Mouse (Mus musculus): Measurements from ENCODE around the gene Timm17b. TPM values are rescaled to one million over a fixed set of nuclear protein-coding genes. Genes with fewer than 3 reads are reported as not detected.

Timm17b gene
- polyA plus RNA-seq (2014; fragmentation: Nextera tagmentation; extraction: Ambion mirVana), result 135 and 152 TPM in 2 replicates

DNA sequence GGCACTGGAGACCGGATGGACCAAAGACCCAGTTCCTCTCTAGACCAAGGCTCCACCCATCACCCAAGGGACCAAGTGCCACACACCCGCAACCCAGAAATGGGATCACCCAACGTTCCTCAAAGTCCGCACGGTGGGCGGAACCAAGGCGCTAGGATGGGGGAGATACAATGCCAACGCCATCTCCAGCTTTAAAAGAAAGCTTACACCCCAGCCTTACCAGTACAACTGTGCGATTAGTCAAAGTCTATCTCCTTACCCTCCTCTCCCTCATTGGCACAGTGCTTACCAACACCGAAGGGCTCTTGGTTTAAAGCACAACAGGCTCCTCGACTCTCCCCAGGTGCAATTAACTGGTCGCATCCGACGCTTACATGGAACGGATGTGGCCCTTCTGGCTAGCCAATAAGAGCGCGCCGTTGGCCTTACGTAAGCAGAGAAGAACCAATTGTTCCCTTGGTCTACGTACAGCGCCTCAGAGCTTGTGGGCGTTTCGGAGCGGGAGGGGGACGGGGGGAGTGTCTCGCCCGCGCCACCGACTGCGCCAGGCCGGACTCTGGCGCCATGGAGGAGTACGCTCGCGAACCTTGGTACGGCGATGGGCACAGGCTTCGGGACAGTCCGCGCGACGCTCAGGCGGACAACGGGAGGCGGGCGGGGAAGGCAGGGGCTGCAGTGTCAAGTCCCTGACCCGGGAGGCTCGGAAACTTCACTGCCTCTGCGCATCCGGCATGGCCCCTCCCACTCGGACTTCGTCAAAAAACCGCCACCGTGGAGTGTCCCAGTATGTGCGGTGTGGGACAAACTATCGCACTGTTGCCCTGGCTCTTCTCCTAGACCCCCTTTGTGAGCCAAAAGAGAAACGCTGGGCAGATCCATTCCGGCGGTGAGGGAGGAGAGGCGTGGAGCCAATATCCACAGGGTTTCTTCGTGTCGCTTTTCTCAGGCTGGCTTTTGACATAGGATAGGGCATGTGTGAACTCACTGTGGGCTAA, at the start of gene Timm17b, which contains the start of gene Pqbp1:
Gene Timm17b (plus strand): TSS at position 478 of the 995 bp plus-strand sequence.
Gene Pqbp1 (minus strand): TSS at position 390 of the 995 bp plus-strand sequence.
- H3K27me3 ChIP-seq (ENCODE audit: control insufficient read depth, insufficient read depth, low read length), result no peaks in the 10 kb centered on the region
- 12% methylated on average over 62 of the region's 62 CpGs for WGBS (ENCODE audit: insufficient replicate concordance)
- no peaks in the 10 kb centered on the region for H3K4me1 ChIP-seq (ENCODE audit: control insufficient read depth, insufficient read depth, low read length)
- ATAC-seq (replicated peaks; ENCODE audit: insufficient number of reproducible peaks, low FRiP score, low TSS enrichment), result peak; percentile 97
- H3K27ac ChIP-seq (ENCODE audit: low read depth, low read length), result peak within 1 kb of the TSS; percentile 74; the same call in 1 of the 2 replicates
- peak within 1 kb of the TSS; percentile 74 for H3K9ac ChIP-seq (ENCODE audit: low read depth, low read length)
- peak within 1 kb of the TSS; percentile 69 for H3K4me2 ChIP-seq
- H3K36me3 ChIP-seq (ENCODE audit: control insufficient read depth, insufficient read depth, low read length), result no peaks in the 10 kb centered on the region
- no peaks in the 10 kb centered on the region for H3K9me3 ChIP-seq (replicated peaks; ENCODE audit: control insufficient read depth, low read length)
- peak within 1 kb of the TSS; percentile 59 for H3K4me3 ChIP-seq (ENCODE audit: low read depth, low read length)

DNA sequence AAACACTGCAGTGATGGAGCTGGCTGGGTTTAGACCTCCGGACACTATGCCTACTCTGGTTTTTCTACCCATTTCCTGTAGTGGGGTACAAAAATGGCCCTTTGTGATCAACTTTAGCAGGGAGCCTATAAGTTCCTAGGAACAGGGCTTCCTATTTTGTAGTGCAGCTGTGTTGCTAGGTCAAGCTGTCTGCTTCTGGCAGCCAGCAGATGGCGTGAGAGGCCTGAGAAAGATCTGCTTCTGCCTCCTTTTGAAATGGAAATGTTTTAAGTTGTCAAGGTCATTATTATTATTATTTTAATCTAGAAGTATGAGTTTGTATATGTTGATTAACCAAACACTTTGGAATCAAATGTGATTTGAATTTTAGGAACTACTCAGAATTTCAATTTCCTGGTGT, 44.6 kb upstream of the Timm17b start:
- Histone ChIP-seq H3K36me3 (ENCODE audit: control insufficient read depth, insufficient read depth, low read length) (no peaks in the 10 kb centered on the region), H3K4me2 (no peak overlapping the region), H3K27me3 (ENCODE audit: control insufficient read depth, insufficient read depth, low read length) (no peaks in the 10 kb centered on the region), H3K4me1 (ENCODE audit: control insufficient read depth, insufficient read depth, low read length) (no peaks in the 10 kb centered on the region), H3K27ac (ENCODE audit: low read depth, low read length) (no peak overlapping the region), H3K9ac (ENCODE audit: low read depth, low read length) (no peak overlapping the region), H3K9me3 (replicated peaks; ENCODE audit: control insufficient read depth, low read length) (no peaks in the 10 kb centered on the region), H3K4me3 (ENCODE audit: low read depth, low read length) (no peak overlapping the region)
- WGBS (ENCODE audit: insufficient replicate concordance), result 26% methylated on average over 2 of the region's 2 CpGs
- no peak for ATAC-seq (replicated peaks; ENCODE audit: insufficient number of reproducible peaks, low FRiP score, low TSS enrichment)

DNA sequence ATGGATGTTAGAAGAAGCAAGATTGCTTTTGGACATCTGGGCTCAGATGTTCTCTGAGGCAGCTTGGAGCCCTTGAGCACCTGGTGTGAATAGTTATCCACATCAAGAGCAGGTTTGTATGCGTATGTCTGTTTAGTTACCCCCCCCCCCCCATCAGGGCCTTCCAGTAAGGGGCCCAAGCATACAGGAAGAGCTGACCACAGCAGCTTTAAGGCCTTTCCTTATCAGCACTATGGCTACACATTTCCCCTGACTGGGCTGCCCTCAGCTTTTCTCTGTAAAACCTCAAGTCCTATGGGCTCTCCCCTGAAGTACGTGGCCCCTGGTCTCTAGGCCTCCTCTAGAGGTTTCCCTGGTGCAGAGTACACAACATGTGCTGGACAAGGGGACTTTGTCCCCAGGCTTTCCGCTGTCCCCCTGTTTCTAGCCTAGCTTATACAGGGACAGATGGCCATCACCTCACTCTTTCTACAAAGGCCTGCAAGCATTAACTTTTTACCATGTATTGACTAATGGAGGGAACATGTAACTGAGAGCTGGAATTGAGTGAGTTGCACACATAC, 39.9 kb upstream of the Timm17b start:
- 69% methylated on average over 3 of the region's 3 CpGs for WGBS (ENCODE audit: insufficient replicate concordance)
- H3K27ac ChIP-seq (ENCODE audit: low read depth, low read length), result no peak overlapping the region
- H3K4me2 ChIP-seq, result no peak overlapping the region
- no peaks in the 10 kb centered on the region for H3K36me3 ChIP-seq (ENCODE audit: control insufficient read depth, insufficient read depth, low read length)
- H3K4me3 ChIP-seq (ENCODE audit: low read depth, low read length), result no peak overlapping the region
- no peaks in the 10 kb centered on the region for H3K27me3 ChIP-seq (ENCODE audit: control insufficient read depth, insufficient read depth, low read length)
- H3K9ac ChIP-seq (ENCODE audit: low read depth, low read length), result no peak overlapping the region
- no peaks in the 10 kb centered on the region for H3K4me1 ChIP-seq (ENCODE audit: control insufficient read depth, insufficient read depth, low read length)
- ATAC-seq (replicated peaks; ENCODE audit: insufficient number of reproducible peaks, low FRiP score, low TSS enrichment), result no peak
- H3K9me3 ChIP-seq (replicated peaks; ENCODE audit: control insufficient read depth, low read length), result no peaks in the 10 kb centered on the region

DNA sequence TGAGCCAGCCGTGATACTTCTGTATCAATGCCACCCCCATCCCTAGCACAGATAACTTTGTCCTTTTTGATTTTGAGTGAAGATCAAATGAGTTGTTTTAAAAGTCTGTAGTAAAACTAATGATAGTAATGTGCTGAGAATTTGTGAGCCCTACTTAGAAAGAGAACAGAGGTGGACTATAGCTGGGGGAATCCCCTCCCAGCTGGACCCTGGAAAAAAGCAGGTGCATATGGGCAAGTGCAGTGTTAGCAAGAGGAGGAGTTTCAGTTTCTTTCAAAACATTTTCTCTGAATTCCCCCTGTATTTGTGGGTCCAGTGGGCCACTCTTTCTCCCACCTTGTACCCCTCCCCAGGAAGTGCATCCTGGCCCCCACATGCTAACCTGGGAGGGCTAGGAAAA, 36.0 kb upstream of the Timm17b start:
- Histone ChIP-seq H3K4me3 (ENCODE audit: low read depth, low read length) (no peak overlapping the region), H3K4me2 (no peak overlapping the region), H3K36me3 (ENCODE audit: control insufficient read depth, insufficient read depth, low read length) (no peaks in the 10 kb centered on the region), H3K9me3 (replicated peaks; ENCODE audit: control insufficient read depth, low read length) (no peaks in the 10 kb centered on the region), H3K9ac (ENCODE audit: low read depth, low read length) (no peak overlapping the region), H3K27me3 (ENCODE audit: control insufficient read depth, insufficient read depth, low read length) (no peaks in the 10 kb centered on the region), H3K4me1 (ENCODE audit: control insufficient read depth, insufficient read depth, low read length) (0 out of 2 replicates have a peak, but pooled peaks cover 2% of the 10 kb centered on the region), H3K27ac (ENCODE audit: low read depth, low read length) (no peak overlapping the region)
- no peak for ATAC-seq (replicated peaks; ENCODE audit: insufficient number of reproducible peaks, low FRiP score, low TSS enrichment)
- 93% methylated on average over 1 of the region's 1 CpGs for WGBS (ENCODE audit: insufficient replicate concordance)

DNA sequence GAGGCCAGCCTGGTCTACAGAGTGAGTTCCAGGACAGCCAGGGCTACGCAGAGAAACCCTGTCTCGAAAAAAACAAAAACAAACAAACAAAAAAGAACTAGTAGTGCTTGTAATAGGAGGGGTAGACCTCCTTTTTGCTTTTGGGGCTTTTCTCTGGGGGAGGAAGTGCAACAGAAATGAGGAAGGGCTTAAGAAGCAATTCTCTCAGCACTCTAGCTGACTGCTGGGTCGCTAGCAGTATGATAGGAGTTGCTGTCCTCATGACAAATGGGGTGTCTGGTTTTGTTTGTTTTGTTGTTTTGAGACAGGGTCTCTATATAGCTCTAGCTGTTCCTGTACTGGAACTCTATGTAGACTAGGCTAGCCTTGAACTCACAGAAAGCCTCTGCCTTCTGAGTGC, 34.6 kb upstream of the Timm17b start:
- H3K9ac ChIP-seq (ENCODE audit: low read depth, low read length), result no peak overlapping the region
- H3K9me3 ChIP-seq (replicated peaks; ENCODE audit: control insufficient read depth, low read length), result no peaks in the 10 kb centered on the region
- H3K4me1 ChIP-seq (ENCODE audit: control insufficient read depth, insufficient read depth, low read length), result 0 out of 2 replicates have a peak, but pooled peaks cover 2% of the 10 kb centered on the region
- no peak overlapping the region for H3K4me3 ChIP-seq (ENCODE audit: low read depth, low read length)
- 74% methylated on average over 3 of the region's 3 CpGs for WGBS (ENCODE audit: insufficient replicate concordance)
- no peaks in the 10 kb centered on the region for H3K36me3 ChIP-seq (ENCODE audit: control insufficient read depth, insufficient read depth, low read length)
- no peak overlapping the region for H3K4me2 ChIP-seq
- no peaks in the 10 kb centered on the region for H3K27me3 ChIP-seq (ENCODE audit: control insufficient read depth, insufficient read depth, low read length)
- H3K27ac ChIP-seq (ENCODE audit: low read depth, low read length), result no peak overlapping the region
- no peak for ATAC-seq (replicated peaks; ENCODE audit: insufficient number of reproducible peaks, low FRiP score, low TSS enrichment)

DNA sequence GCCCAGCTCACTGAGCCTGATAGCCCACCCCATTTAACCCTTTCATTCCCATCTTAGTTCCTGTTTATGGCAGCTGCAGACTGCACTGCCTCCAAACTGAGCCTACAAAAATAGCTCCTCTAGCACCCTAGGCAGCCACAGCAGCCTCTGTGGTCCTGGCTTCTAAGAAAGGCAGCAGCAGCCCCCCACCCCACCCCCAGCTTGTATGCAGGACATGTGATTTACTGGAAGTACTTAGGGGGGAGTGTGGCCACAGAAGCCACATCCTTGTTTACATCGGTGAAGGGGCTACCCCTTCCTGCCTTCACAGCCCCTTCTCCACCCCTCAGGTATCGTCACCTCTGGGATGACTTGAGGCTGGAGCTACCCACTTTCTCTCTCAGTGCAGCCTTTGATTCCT, 33.8 kb upstream of the Timm17b start:
- 73% methylated on average over 2 of the region's 2 CpGs for WGBS (ENCODE audit: insufficient replicate concordance)
- no peak for ATAC-seq (replicated peaks; ENCODE audit: insufficient number of reproducible peaks, low FRiP score, low TSS enrichment)
- Histone ChIP-seq H3K4me1 (ENCODE audit: control insufficient read depth, insufficient read depth, low read length) (0 out of 2 replicates have a peak, but pooled peaks cover 2% of the 10 kb centered on the region), H3K27ac (ENCODE audit: low read depth, low read length) (no peak overlapping the region), H3K36me3 (ENCODE audit: control insufficient read depth, insufficient read depth, low read length) (no peaks in the 10 kb centered on the region), H3K27me3 (ENCODE audit: control insufficient read depth, insufficient read depth, low read length) (no peaks in the 10 kb centered on the region), H3K4me3 (ENCODE audit: low read depth, low read length) (no peak overlapping the region), H3K4me2 (no peak overlapping the region), H3K9ac (ENCODE audit: low read depth, low read length) (no peak overlapping the region), H3K9me3 (replicated peaks; ENCODE audit: control insufficient read depth, low read length) (no peaks in the 10 kb centered on the region)

DNA sequence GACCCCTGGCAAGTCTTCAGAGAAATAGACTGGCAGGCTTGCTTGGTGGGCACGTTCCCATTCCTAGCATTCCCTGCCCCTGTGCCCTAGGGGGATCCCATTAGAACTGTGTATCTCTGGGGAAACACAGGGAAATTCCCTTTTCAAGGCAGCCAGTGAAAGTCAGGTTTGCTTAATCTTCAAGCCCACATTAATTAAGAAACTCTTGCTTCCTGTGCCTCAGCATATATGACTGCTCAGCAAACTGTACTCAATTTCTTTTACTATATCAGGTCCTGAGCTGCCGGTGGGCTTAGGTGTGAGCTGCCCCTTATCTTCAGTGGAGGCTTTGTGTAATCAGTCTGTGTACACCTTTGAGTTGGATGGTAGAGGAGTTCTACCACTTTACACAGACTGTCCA, 33.4 kb upstream of the Timm17b start:
- H3K27ac ChIP-seq (ENCODE audit: low read depth, low read length), result no peak overlapping the region
- H3K4me1 ChIP-seq (ENCODE audit: control insufficient read depth, insufficient read depth, low read length), result 0 out of 2 replicates have a peak, but pooled peaks cover 2% of the 10 kb centered on the region
- H3K9me3 ChIP-seq (replicated peaks; ENCODE audit: control insufficient read depth, low read length), result no peaks in the 10 kb centered on the region
- no peaks in the 10 kb centered on the region for H3K27me3 ChIP-seq (ENCODE audit: control insufficient read depth, insufficient read depth, low read length)
- no peak for ATAC-seq (replicated peaks; ENCODE audit: insufficient number of reproducible peaks, low FRiP score, low TSS enrichment)
- no peak overlapping the region for H3K9ac ChIP-seq (ENCODE audit: low read depth, low read length)
- no peaks in the 10 kb centered on the region for H3K36me3 ChIP-seq (ENCODE audit: control insufficient read depth, insufficient read depth, low read length)
- 53% methylated on average over 2 of the region's 2 CpGs for WGBS (ENCODE audit: insufficient replicate concordance)
- no peak overlapping the region for H3K4me2 ChIP-seq
- no peak overlapping the region for H3K4me3 ChIP-seq (ENCODE audit: low read depth, low read length)

DNA sequence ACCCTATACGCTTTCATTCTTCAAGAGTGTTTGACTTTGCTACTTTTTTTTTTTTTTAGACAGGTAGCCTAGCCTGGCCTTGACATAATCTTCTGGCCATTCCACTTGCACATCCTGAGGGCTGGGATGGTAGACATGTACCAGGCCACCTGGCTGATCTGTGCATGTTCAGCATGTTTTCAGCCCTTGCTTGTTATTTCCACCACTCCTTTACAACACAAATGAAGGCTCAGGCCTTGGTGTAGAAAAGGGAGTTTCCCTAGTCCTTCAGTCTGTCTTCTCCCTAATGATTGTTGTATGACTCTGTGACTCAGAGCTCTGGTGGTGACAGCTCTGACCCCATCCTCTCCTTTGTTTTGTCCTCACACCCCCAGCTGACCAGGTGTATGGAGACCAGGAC, 32.0 kb upstream of the Timm17b start:
- Histone ChIP-seq H3K27ac (ENCODE audit: low read depth, low read length) (no peak overlapping the region), H3K9ac (ENCODE audit: low read depth, low read length) (no peak overlapping the region), H3K9me3 (replicated peaks; ENCODE audit: control insufficient read depth, low read length) (no peaks in the 10 kb centered on the region), H3K36me3 (ENCODE audit: control insufficient read depth, insufficient read depth, low read length) (no peaks in the 10 kb centered on the region), H3K4me1 (ENCODE audit: control insufficient read depth, insufficient read depth, low read length) (0 out of 2 replicates have a peak, but pooled peaks cover 2% of the 10 kb centered on the region), H3K27me3 (ENCODE audit: control insufficient read depth, insufficient read depth, low read length) (no peaks in the 10 kb centered on the region), H3K4me2 (no peak overlapping the region), H3K4me3 (ENCODE audit: low read depth, low read length) (no peak overlapping the region)
- WGBS (ENCODE audit: insufficient replicate concordance), result 100% methylated on average over 1 of the region's 1 CpGs
- ATAC-seq (replicated peaks; ENCODE audit: insufficient number of reproducible peaks, low FRiP score, low TSS enrichment), result no peak
